Mouse (Mus musculus) adrenal gland, postnatal 25 days (tissue): ENCODE measurements at regions not wholly inside any gene's neighbourhood (a gene's known extent, or its start where the extent isn't known, plus 50 kb on each side); places are given as distances from the start of the nearest gene placed in this dataset.

Experiments
- DNase-seq: peaks from one replicate; pipeline ENCODE4 v3.0.0; 2021; ENCODE audit warnings: mixed read lengths

DNA sequence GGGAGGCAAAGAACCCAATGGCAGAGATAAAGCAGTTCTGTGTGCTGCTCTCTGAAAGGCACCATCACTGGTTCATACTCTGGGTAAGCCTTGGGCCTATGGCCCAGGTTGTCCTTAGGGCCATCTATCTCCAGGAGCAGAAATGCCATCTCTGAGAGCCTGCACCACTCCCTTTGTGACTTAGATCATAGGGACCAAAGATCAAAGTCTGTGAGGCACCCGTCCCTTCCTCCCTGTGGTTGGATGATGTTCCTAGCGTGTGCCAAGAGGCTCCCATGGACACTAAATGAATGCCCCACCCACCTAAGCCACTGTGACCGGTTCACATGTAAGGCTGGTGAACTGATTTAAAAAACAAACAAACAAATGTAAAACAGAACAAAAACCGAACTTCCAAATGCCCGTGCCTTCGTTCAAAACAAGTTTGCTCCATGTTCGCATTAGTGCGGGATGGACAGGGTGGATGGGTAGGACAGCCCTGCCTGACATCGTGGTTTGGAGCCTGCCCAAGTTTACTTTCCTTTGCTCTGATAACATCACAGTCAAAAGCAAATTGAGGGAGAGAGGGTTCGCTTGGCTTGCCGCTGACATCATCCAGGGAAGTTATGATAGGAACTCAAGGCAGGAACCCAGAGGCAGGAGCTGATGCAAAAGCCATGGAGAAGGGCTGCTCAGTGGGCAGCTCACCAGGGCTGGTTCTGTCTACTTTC, 418.6 kb downstream of the Med13l start:
- no peak for DNase-seq

DNA sequence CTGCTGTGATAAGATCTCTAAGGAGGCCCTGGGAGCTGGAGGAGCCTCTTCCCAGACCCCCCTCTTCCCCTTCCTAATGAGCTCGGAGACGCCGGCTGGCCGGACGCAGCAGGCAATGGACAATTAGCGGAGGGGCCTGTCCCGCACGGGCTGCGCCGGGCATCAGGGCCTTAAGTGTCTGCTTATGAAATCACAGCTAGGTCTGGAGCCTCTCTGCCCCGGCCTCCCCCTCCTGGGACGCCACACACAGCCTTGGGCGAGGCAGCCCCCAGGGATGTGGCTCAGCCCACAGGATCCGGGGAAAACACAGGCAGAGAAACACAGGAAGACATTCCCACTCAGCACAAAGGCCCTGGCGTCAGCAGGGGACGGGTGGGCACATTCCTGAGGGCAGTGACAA, 420.6 kb downstream of the Med13l start:
- DNase-seq = no peak

DNA sequence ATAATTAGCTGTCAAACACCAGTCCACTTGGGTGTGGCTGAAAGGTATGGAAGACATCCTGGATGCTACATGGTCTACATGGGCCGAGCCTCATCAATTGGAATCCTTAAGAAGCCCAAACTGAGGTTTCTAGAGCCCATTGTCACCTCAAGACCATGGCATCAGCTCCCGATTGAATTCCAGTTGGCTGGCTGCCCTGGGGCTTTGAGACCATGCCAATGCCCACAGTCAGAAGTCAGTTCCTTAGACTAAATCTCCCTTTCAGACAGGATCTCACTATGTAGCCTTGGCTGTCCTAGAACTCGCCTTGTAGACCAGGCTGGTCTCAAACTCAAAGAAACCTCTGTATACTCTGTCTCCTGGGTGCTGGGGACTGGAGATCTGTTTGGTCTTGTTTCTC, 423.8 kb downstream of the Med13l start:
- peak; percentile 30 for DNase-seq

DNA sequence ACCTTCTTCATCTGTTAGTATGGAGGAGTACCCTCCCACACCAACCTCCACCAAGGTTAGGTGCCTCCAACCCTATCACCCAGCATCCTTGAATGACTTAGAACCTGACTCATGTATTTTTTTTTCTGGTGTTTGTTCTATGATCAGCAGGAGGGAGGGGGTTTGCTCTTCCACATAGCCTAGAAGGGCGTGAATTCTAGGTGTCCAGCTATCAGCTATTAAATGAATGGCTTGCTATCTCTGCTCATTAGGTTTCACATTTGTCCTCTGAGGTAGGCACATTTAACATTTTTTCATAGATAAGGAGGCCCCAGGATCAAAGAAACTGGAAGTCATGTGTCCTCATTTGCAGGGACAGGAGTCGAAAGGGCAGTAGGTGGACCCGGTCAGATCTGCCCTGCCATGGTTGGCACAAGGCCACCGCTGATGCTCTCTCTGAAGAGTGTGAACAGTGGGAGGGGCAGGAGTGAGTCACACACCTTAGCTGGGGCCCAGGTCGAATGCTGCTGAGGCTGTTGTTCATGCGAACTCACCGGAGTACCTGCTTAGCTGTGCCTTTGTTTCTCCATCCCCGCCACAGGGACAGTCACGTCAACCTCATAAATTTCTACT, 424.4 kb downstream of the Med13l start:
- DNase-seq = peak; percentile 44

DNA sequence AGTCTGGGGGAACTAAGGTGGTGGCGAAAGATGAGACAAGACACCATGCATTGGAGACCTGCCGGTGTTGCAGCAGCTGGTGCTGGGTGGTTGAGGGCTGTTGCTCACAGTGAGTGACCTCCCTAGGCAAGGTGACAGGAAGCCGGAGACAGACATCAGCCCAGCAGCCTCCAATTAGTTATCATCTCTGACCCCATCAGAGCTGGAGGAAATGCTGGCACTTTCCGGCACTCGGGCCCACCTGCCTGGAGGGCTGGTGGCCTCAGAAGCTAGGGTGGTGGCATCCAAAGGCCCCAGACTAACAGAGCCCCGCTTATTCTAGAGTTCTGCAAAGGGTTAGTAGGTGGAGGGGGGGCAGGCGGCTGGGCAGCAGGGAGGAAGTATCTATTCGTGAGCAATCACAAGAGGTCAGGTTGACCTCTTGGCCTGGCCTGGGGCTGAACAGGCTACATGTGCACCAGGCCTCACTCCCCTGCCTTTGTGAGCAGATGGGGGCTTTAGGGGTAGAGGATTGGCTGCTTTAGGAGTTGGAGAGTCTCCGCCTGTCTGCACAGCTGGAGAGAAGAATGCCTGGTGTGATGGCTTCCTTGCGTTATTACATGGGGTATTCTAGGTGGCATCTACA, 427.0 kb downstream of the Med13l start:
- DNase-seq = no peak

DNA sequence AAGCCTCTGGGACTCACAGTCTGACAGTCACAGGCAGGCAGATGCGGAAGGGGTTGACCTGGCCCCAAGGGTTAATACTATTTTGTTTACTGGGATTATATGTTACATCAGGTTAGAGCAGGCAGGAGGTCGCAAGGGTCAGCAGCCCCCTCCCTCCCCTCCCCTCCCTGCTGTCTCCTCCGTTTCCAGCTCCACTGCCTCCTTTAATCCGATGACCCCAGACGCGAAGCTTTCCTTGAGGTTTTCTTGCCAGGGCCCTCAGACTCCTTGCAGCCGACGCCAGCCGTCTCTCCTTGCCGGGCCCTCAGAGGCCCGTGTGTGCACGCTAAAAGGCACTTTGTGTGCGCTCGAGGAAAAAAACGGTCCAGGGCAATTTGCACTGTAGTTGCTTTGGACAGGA, 438.6 kb downstream of the Med13l start:
- DNase-seq = no peak

DNA sequence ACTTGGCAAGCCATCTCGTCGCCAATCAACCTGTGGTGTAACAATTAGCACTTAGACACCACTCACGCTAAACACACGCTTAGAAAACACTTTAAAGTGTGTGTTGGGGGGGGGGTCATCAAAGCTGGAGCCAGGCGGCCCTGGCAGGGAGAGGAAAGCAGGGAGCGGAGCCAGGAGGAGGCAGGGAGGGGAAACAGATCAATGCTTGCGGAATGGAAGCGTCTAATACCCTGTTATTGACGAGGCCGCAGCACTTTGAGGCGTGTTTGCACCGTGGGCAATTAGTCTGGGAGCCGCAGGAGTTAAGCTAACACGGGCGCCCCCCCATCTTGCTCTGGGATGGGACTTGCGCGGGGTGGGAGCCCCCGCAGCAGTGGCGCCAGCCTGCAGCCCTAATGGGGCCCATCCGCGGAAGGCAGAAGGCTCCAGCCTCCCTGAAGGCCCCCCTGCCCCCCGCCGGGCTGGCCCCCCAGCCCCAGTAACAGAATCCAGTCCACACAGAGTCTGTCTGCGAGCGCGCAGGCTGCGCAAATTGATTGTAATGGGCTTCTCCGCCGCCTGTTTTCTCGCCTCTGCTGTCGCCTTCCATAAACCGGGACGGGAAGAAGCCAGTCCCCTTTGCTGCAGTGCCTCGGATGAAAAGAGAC, 445.5 kb downstream of the Med13l start:
- DNase-seq = no peak

DNA sequence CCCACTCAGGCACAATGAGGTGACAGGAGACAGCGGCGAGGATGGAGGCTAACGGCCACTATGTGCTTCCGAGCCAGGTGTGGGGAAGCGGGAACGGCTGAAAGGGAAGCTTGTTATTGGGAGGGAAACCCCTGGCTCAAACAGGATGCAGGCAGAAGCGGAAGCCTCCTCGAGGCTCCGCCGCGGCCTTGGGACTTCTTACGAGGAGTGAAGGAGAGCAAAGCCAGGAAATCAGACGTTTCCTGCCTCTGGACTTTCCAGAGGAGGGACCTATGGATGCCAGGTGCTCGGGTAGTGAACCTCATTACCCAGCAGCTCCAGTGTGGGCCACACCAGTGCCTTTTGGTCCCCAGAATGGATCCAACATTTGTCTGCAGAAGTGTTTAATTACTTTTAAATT, 449.6 kb downstream of the Med13l start:
- no peak for DNase-seq

DNA sequence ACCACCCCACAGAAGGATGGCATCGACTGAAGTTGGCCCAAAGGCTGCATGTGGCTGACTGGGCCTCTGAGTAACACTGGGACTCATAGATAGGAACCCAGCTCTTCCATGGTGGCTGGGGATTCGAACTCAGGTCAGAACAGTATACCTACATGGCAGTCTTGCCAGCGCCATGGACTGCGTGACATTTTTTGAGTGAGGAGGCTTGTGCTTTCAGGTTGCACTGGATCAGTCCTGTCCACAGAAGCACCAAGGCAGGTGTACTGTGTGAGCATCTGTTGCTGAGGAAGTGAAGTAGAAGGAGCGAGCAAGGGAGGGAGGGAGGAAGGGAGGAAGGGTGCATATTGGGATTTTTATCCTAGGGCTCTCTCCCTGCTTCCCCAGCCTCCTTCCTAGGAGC, 454.7 kb downstream of the Med13l start:
- DNase-seq = no peak

DNA sequence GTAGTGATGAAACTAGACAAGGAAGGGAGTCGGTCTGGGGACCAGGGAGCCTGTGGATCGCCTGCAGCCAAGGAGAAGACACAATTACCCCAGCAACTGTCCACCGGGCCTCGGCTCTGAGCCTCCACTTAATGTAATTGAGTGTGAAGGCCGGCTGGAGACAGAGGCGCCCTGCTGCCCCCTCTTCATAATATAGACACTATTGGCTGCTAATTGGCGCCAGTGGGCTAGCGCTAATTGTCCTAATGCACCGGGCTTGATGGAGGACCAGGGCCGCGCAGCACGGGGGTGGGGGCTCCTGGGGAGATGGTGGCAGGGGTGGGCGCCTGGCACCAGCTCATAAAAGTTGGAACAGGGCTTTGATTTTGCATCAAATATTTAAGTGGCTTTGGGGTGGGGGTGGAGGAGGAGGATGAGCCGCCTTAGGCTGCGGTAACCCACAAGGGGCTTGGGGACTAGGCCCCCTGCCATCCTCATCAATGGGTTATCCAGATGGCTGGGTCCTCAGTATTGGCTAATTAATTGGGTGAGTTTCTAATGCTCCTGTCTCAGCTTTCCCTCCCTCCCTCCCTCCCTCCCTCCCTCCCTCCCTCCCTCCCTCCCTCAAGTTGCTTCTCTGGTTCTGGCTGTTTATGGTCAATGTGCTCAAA, 455.3 kb downstream of the Med13l start:
- no peak for DNase-seq

DNA sequence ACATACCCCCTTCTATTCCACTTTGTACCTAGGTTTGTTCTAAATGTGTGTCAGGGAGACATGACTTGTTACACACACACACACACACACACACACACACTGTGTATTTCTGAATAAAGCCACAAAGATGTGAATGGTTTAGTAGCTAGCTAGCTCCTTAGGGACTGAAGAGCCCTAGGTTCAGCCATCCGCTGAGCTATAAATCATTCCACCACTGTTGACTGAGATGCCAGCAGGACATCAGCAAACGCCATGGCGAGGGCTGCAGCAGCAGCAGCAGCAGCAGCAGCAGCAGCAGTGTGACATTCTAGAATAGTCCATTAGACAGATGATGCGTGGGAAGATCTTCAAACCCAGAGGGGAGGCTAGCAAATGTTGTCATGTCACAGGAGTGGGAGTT, 455.9 kb downstream of the Med13l start:
- DNase-seq = no peak

DNA sequence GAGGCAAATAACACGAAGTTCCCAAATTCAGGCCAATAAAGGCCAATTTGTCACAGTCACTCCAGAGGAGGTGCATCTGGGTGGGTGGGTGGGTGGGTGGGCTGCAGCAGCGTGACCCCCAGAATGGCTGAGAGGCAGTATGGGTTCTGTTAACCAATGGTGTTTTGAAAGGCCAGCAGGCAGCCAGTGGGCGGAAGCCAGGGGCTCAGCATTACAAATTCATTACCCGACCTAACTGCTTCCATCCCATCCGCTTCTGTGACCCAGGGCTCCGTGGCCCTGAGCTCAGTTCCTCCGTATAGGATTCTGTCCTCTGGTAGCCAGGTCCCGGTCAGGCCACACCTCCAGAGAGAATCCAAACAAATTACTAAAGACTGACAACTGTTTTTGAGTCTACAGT, 463.5 kb downstream of the Med13l start:
- DNase-seq = no peak

DNA sequence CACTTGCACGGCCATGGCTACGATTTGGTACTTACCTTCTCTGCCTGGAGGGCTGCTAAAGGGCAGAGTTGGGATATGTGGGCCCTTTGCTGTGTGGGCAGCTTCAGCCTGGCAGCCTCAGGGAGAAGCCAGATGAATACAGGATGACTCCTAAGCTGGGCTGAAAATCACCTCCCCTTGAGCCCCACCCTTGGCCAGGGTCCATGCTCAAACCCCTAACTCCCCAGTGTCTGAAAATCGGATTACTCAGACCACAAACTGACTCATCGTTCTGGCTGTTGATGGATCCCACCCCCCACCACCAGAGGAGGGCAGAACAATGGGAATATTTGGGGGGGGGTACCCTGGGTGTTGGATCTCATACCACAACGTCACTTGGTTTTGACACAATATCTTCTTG, 471.6 kb downstream of the Med13l start:
- DNase-seq = no peak

DNA sequence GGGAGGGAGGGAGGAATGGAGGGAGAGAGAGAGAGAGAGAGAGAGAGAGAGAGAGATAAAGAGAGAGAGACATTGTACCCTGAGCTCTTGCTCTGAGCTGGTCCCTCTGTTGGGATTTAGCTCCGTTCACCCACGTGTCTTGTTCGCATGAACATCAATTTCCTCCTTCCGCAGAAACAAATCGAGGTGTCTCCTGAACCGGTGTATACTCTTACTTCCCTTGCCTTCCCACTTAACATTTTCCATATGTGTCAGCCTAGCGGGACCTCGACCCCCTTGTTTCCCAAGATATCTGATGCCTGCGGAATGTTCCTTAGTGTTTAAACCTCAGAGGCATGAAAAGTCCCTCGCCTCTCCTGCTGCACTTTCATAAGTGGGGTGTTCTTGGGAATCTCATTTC, 484.1 kb downstream of the Med13l start:
- no peak for DNase-seq

DNA sequence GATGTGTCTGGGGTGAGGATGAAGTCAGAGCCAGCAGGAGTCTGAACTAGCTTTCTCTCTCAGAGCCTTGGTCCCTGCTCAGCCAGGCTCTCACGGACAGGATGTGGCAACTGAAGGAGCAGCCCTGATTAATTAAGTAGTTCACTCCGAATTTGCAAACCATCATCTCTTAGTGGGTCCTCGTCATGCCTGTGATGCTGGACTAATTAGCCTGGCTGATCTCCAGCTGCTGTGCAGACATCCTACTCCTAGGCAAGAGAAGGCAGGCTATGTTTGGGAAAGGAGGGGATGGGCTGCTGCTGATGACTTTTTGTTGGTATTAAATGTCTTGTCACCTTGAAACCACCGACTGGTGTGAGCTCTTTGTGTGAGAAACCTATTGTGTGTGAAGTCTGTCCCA, 487.1 kb downstream of the Med13l start:
- DNase-seq = no peak

DNA sequence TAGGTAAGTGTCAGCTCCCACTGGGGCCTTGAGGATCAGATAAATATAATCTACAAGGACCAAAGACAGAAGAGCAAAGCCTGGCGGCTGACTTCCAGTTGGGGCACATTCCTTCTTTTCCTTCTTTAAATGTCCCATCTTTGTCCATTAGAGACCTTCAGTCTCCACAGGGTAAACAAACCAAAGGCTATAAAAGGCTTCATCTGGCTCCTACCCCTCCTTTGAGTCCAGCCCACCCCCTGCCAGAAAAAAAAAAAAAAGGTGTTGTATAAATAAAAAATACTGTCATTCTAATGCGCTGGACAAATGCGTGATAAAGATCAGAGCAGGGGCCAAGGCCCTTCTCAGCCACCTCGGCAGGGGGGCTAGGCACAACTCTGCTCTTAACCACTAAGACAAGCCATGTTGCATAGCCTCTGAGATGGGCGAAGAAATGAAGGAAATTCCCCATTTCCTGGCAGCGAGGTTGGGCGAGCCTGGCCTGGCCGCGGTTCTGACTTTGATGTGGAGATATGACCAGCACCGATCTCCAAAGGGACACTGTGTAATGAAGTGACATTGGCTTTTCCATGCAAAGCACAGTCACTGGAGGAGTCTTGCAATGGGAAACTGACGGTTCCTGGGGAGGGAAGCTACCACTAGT, 492.0 kb downstream of the Med13l start:
- no peak for DNase-seq

DNA sequence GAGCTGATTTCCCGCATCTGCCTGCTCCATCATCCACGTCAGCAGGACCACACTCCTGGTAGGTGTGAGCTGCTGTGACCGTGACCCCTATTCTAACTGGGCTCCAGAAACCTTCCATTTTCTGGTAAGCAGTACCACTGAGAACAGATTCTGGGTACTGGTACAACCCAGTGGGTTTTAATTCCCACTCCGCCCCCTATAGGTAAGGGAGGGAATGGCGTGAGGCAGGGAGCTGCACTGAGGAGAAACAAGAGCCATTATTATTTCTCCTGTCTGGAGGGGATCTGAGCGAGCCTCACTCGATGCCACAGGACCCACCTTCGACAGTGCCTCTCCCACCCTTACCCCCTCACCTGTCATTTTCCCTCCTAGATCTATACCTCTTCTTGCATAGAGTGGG, 493.3 kb downstream of the Med13l start:
- no peak for DNase-seq

DNA sequence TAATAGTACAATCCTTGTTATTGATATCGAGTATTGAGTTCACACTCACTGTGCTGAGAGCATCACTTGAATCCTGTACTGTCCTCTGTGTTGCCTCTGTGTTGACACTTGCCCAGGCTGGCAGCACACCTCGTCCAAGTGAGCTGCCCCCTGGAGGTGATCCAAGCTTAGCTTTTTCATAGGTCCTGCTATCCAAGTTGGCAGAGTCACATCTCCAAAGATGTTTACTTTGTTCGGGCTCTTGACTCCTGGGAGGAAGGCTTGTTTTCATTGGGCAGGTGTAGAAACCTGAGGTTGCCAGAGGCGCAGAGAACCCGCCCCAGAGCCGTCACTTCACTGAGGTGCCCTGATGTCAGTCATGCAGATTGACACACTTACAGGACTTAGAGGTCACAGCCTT, 493.9 kb downstream of the Med13l start:
- no peak for DNase-seq

DNA sequence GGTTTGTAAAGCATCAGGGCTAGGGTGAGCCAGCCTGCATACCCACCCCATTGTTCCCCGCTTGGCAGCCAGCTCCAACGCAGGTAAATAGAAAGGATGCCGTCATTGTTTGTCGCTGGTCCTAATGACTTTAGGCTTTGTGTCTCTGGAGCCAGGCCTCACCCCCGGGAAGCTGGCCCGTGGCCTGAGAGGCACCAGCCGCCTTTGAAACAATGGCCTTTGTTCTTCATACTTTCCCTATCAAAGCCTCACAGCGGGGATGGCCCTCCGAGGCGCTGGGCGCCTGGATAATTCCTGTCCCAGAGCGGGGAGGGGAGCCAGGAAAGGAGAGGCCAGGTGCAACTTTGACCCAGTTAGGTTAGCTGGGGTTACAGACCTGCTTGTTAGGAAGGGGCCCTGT, 495.0 kb downstream of the Med13l start:
- peak; percentile 30 for DNase-seq

DNA sequence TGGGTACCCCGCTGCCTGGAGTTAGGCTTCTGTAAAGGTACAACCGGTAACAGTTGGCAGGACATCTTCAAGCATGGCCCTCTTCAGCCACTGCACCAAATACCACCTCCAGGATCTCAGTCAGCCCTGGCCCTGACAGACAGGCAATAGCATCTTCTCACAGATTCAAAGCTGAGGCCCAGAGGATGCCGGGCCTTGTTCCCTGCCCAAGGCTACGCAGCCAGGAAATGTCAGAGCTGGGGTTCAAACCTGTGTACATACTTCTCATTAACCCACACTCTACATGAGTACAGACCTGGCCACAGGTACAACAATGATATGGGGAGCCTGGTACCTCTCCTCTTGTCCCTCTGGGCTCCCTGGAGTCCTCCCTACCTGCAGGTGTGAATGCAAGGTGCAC, 497.3 kb downstream of the Med13l start:
- no peak for DNase-seq

DNA sequence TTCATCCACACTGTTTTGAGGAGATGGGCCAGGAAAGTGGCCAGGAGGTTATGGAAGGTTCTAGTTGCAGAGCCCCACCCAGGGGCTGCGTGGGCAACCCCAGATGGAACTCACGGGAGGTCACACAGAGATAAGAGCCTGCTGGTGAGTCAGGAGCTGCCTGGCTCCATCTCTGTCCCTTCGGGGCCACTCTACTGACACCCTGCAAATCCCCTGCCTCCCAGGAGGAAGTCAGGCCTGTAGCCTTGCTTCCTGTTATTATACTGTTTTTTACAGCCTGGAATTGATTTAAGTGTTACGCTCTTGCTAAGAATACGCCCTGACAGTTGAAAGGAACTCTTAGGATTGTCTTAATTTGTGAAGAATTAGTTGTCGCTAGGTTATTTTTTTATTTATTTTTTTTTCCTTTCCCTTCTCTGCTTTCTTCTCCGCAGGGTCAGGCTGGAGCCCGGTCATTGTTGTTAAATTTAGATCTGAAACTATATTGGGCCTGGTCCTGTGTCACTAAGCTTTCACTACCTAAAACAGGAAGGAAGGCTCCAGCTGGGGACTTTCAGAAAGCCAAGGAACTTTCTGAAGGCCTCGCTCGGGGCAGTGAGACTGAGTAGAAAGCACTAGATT, 497.9 kb downstream of the Med13l start:
- DNase-seq = peak; percentile 16

DNA sequence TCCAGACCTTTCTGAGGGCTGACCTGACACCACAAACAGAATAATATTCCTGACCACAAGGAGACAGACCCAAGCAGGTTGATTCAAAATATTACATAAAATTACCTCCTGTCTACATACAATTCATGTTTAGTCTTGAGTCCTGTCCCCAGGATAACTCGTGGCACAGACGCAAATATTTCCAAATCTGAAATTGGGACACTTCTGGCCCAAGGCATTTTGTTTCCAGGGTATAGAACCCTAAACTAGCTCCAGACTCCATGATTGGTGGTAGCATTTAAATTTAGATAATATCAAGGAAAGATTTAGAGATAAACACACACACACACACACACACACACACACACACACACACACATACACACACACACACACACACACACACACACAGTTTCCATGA, 498.7 kb downstream of the Med13l start:
- no peak for DNase-seq
